Comparison of ENCODE assay signal across 8 mouse cellular contexts in genomic region chr4:137920005-137920404, GRCm38 (mm10). TPM values are rescaled to one million over a fixed set of nuclear protein-coding genes. Genes with fewer than 3 reads are reported as not detected.
DNase-seq lines count a peak whose midpoint lies in the region; ATAC-seq and TF ChIP-seq lines count a peak whose summit lies in the region.

No protein-coding gene starts in this region.

- TF ChIP-seq POLR2A in testis, adult 2 months (IDR thresholded peaks at IDR 0.05; ENCODE audit: control insufficient read depth, low read depth, low read length), result no peak

- WGBS in intestine, embryonic 14.5 days, result 29% methylated on average over 7 of the region's 7 CpGs
- WGBS in liver, embryonic 16.5 days (ENCODE audit: insufficient replicate concordance), result 23% methylated on average over 7 of the region's 7 CpGs

- H3K4me1 ChIP-seq in testis, adult 2 months (ENCODE audit: control insufficient read depth, insufficient read depth, low read length), result no peaks in the 10 kb centered on the region
- H3K4me1 ChIP-seq in intestine, embryonic 14.5 days (replicated peaks; ENCODE audit: control insufficient read depth, insufficient read depth, low read length), result peaks cover 49% of the 10 kb centered on the region
- no peaks in the 10 kb centered on the region for H3K4me1 ChIP-seq in liver, embryonic 16.5 days (ENCODE audit: control insufficient read depth, low read depth, low read length)

- H3K4me3 ChIP-seq in testis, adult 2 months (ENCODE audit: control insufficient read depth, low read depth, low read length), result no peak overlapping the region
- no peak overlapping the region for H3K4me3 ChIP-seq in intestine, embryonic 14.5 days (ENCODE audit: low read depth, low read length)
- H3K4me3 ChIP-seq in liver, embryonic 16.5 days (ENCODE audit: low read depth, low read length), result no peak overlapping the region

- DNase-seq in testis, postnatal 14 days (ENCODE audit: low spot score), result no peak
- DNase-seq in intestine, embryonic 14.5 days (ENCODE audit: low spot score), result no peak
- peak; percentile 26 for DNase-seq in yolk sac, embryonic 10.5 days (ENCODE audit: low spot score)
- DNase-seq in frontal cortex, postnatal 14 days (ENCODE audit: low spot score in 2 of 2), result no peak
- no peak for DNase-seq in urinary bladder, postnatal 4 days (ENCODE audit: low spot score in 2 of 2)
- DNase-seq in spleen, postnatal 10 days (ENCODE audit: low spot score in 2 of 2), result no peak

- H3K9ac ChIP-seq in intestine, embryonic 14.5 days (ENCODE audit: low read length), result no peak overlapping the region
- H3K9ac ChIP-seq in liver, embryonic 16.5 days (ENCODE audit: low read depth, low read length), result no peak overlapping the region

- no peaks in the 10 kb centered on the region for H3K9me3 ChIP-seq in intestine, embryonic 14.5 days (ENCODE audit: control insufficient read depth, low read length)
- H3K9me3 ChIP-seq in liver, embryonic 16.5 days (replicated peaks; ENCODE audit: control insufficient read depth, low read length), result no peaks in the 10 kb centered on the region

- no peak for TF ChIP-seq CTCF in testis, adult 2 months (IDR thresholded peaks at IDR 0.05; ENCODE audit: control insufficient read depth, insufficient read depth, insufficient replicate concordance, low read depth, low read length)

- peak overlapping the region; percentile 37 for H3K4me2 ChIP-seq in intestine, embryonic 14.5 days (ENCODE audit: low read length)
- no peak overlapping the region for H3K4me2 ChIP-seq in liver, embryonic 16.5 days (ENCODE audit: low read depth, low read length)

- H3K27me3 ChIP-seq in testis, adult 2 months (ENCODE audit: control insufficient read depth, insufficient read depth, low read length), result no peaks in the 10 kb centered on the region
- H3K27me3 ChIP-seq in intestine, embryonic 14.5 days (replicated peaks; ENCODE audit: control insufficient read depth, insufficient read depth, low read length), result no peaks in the 10 kb centered on the region
- no peaks in the 10 kb centered on the region for H3K27me3 ChIP-seq in liver, embryonic 16.5 days (ENCODE audit: control insufficient read depth, insufficient read depth, low read depth, low read length)

- no peaks in the 10 kb centered on the region for H3K36me3 ChIP-seq in testis, adult 2 months (ENCODE audit: control insufficient read depth, insufficient read depth, low read length)
- peaks cover 16% of the 10 kb centered on the region for H3K36me3 ChIP-seq in intestine, embryonic 14.5 days (ENCODE audit: control insufficient read depth, insufficient read depth, low read length)
- no peaks in the 10 kb centered on the region for H3K36me3 ChIP-seq in liver, embryonic 16.5 days (ENCODE audit: control insufficient read depth, insufficient read depth)

- H3K27ac ChIP-seq in testis, adult 2 months (ENCODE audit: control insufficient read depth, insufficient read depth, low read depth, low read length), result peak overlapping the region; percentile 79
- H3K27ac ChIP-seq in intestine, embryonic 14.5 days (ENCODE audit: low read depth), result peak overlapping the region; percentile 92
- peak overlapping the region; percentile 31; the same call in 1 of the 2 replicates for H3K27ac ChIP-seq in liver, embryonic 16.5 days (ENCODE audit: low read length)

- ATAC-seq in intestine, embryonic 14.5 days (replicated peaks; ENCODE audit: low FRiP score, low TSS enrichment, low read depth), result no peak
- ATAC-seq in liver, embryonic 16.5 days (ENCODE audit: low read depth), result 0 out of 2 replicates have a peak, but pooled peaks have one; percentile 25

RNA-seq across cellular contexts. Expression of gene Ece1, which starts 58.0 kb away (rescaled TPM):
- 4.7 and 6.0 TPM in 2 replicates for polyA plus RNA-seq in testis, adult 2 months (2012; rRNA removed)
- polyA plus RNA-seq in intestine, embryonic 14.5 days (2014; fragmentation: Nextera tagmentation; extraction: Ambion mirVana), result 94.2 and 96.9 TPM in 2 replicates
- polyA plus RNA-seq in liver, embryonic 16.5 days (2015; fragmentation: Nextera tagmentation; extraction: Ambion mirVana), result 16.3 and 23.4 TPM in 2 replicates

Comparison
In these comparisons a context has a peak if more than half of its experiments do, and no peak if none do; other contexts are left out.
1. H3K27ac ChIP-seq: peak in every context shown above with its lines; median percentile 92 in intestine, embryonic 14.5 days; 79 in testis, adult 2 months; 31 in liver, embryonic 16.5 days.